Mouse (Mus musculus) kidney, postnatal 25 days (tissue): ENCODE data around the gene Setx.

Source experiments
- DNase-seq, 2 experiments: peaks; one replicate each; pipeline ENCODE4 v3.0.0; 2021; ENCODE audit warnings: mixed read lengths in 2 of 2

The Setx gene

GRCm38 (mm10) chr2:29151941-29152340 lies 28.0 kb downstream of the Setx start:
- DNase-seq = no peak

- no peak for DNase-seq
Measured at GRCm38 (mm10) chr2:29168067-29168466, 44.1 kb downstream of the Setx start.

GRCm38 (mm10) chr2:29174887-29175286 lies 50.9 kb downstream of the Setx start:
- no peak for DNase-seq

- DNase-seq = no peak
Measured at GRCm38 (mm10) chr2:29179810-29180209, 55.8 kb downstream of the Setx start.

- no peak for DNase-seq
Measured at GRCm38 (mm10) chr2:29181111-29181510, 57.1 kb downstream of the Setx start.

- DNase-seq = no peak
Measured at GRCm38 (mm10) chr2:29183266-29183924, 59.4 kb downstream of the Setx start.

- DNase-seq = no peak
Measured at GRCm38 (mm10) chr2:29186209-29186608, 62.2 kb downstream of the Setx start.

- DNase-seq = peak; percentile 68 to 72
Measured at GRCm38 (mm10) chr2:29190392-29190791, 66.4 kb downstream of the Setx start.

- DNase-seq = peak; percentile 51 to 71
Measured at GRCm38 (mm10) chr2:29191216-29192215, 67.5 kb downstream of the Setx start.

- peak in 1 of 2 experiments; percentile 11 for DNase-seq
Measured at GRCm38 (mm10) chr2:29192629-29193278, 68.8 kb downstream of the Setx start.

GRCm38 (mm10) chr2:29193819-29194546 lies 70.0 kb downstream of the Setx start:
- peak in 1 of 2 experiments; percentile 16 for DNase-seq

GRCm38 (mm10) chr2:29194547-29195463 lies 70.8 kb downstream of the Setx start:
- DNase-seq = peak; percentile 74 to 76

- DNase-seq = no peak
Measured at GRCm38 (mm10) chr2:29196844-29197243, 72.9 kb downstream of the Setx start.

GRCm38 (mm10) chr2:29198446-29198845 lies 74.5 kb downstream of the Setx start:
- DNase-seq = no peak

GRCm38 (mm10) chr2:29199909-29200308 lies 75.9 kb downstream of the Setx start:
- DNase-seq = peak; percentile 32 to 72

GRCm38 (mm10) chr2:29201223-29201955 lies 77.4 kb downstream of the Setx start:
- no peak for DNase-seq

- no peak for DNase-seq
Measured at GRCm38 (mm10) chr2:29206156-29206555, 82.2 kb downstream of the Setx start.

- peak; percentile 65 to 68 for DNase-seq
Measured at GRCm38 (mm10) chr2:29216286-29217012, 92.5 kb downstream of the Setx start.

- peak in 1 of 2 experiments; percentile 30 for DNase-seq
Measured at GRCm38 (mm10) chr2:29217042-29217441, 93.1 kb downstream of the Setx start.

GRCm38 (mm10) chr2:29217897-29218296 lies 93.9 kb downstream of the Setx start:
- peak; percentile 10 to 58 for DNase-seq
